Mouse (Mus musculus): ENCODE measurements around the gene Pmf1. TPM values are rescaled to one million over a fixed set of nuclear protein-coding genes. Genes with fewer than 3 reads are reported as not detected.

Gene Pmf1
- polyA plus RNA-seq, 1 experiment from 2014 or later: 56.8 TPM

- H3K4me1 ChIP-seq (replicated peaks): peaks cover 24% of the 10 kb centered on the region
- H3K9me3 ChIP-seq: no peaks in the 10 kb centered on the region
- 92% methylated on average over 11 of the region's 11 CpGs for WGBS
- H3K4me2 ChIP-seq (replicated peaks): no peak overlapping the region
- H3K9ac ChIP-seq (replicated peaks): no peak overlapping the region
- no peak overlapping the region for H3K4me3 ChIP-seq (replicated peaks)
- H3K36me3 ChIP-seq: peaks cover 62% of the 10 kb centered on the region
- no peak overlapping the region for H3K27ac ChIP-seq
- H3K27me3 ChIP-seq: no peaks in the 10 kb centered on the region
- ATAC-seq: no peak
Measured at GRCm38 (mm10) chr3:88412636-88413035, 2.5 kb upstream of the Pmf1 start.

GRCm38 (mm10) chr3:88411681-88412080, 1.6 kb upstream of the Pmf1 start:
- Histone ChIP-seq H3K9ac (replicated peaks) (no peak overlapping the region), H3K4me3 (replicated peaks) (no peak overlapping the region), H3K36me3 (peaks cover 53% of the 10 kb centered on the region), H3K27ac (no peak overlapping the region), H3K9me3 (no peaks in the 10 kb centered on the region), H3K4me1 (replicated peaks) (peaks cover 26% of the 10 kb centered on the region), H3K4me2 (replicated peaks) (no peak overlapping the region), H3K27me3 (no peaks in the 10 kb centered on the region)
- 89% methylated on average over 4 of the region's 4 CpGs for WGBS
- ATAC-seq: no peak

- Histone ChIP-seq H3K4me2 (replicated peaks) (peak overlapping the region; percentile 75), H3K9me3 (no peaks in the 10 kb centered on the region), H3K27ac (peak overlapping the region; percentile 68), H3K4me1 (replicated peaks) (peaks cover 26% of the 10 kb centered on the region), H3K36me3 (peaks cover 42% of the 10 kb centered on the region), H3K9ac (replicated peaks) (peak overlapping the region; percentile 83; the same call in 1 of the 2 replicates), H3K4me3 (replicated peaks) (peak overlapping the region; percentile 71), H3K27me3 (no peaks in the 10 kb centered on the region)
- no peak; the same call in 1 of the 2 replicates for ATAC-seq
- 32% methylated on average over 7 of the region's 7 CpGs for WGBS
Measured at GRCm38 (mm10) chr3:88410645-88411031, 507 bp upstream of the Pmf1 start.

GRCm38 (mm10) chr3:88408953-88409352, 1.2 kb downstream of the Pmf1 start:
- H3K4me2 ChIP-seq (replicated peaks): peak overlapping the region; percentile 75
- no peaks in the 10 kb centered on the region for H3K27me3 ChIP-seq
- peak overlapping the region; percentile 83; the same call in 1 of the 2 replicates for H3K9ac ChIP-seq (replicated peaks)
- H3K4me3 ChIP-seq (replicated peaks): peak overlapping the region; percentile 71
- 58% methylated on average over 5 of the region's 5 CpGs for WGBS
- H3K4me1 ChIP-seq (replicated peaks): peaks cover 26% of the 10 kb centered on the region
- ATAC-seq: no peak
- H3K27ac ChIP-seq: no peak overlapping the region
- peaks cover 26% of the 10 kb centered on the region for H3K36me3 ChIP-seq
- no peaks in the 10 kb centered on the region for H3K9me3 ChIP-seq

GRCm38 (mm10) chr3:88407529-88407928, 2.6 kb downstream of the Pmf1 start:
- H3K27me3 ChIP-seq: no peaks in the 10 kb centered on the region
- no peak overlapping the region for H3K4me3 ChIP-seq (replicated peaks)
- no peaks in the 10 kb centered on the region for H3K9me3 ChIP-seq
- no peak overlapping the region for H3K4me2 ChIP-seq (replicated peaks)
- no peak overlapping the region for H3K27ac ChIP-seq
- no peak for ATAC-seq
- H3K36me3 ChIP-seq: peaks cover 14% of the 10 kb centered on the region
- peaks cover 26% of the 10 kb centered on the region for H3K4me1 ChIP-seq (replicated peaks)
- H3K9ac ChIP-seq (replicated peaks): no peak overlapping the region
- WGBS: 59% methylated on average over 7 of the region's 7 CpGs

GRCm38 (mm10) chr3:88407090-88407489, 3.0 kb downstream of the Pmf1 start:
- Histone ChIP-seq H3K4me1 (replicated peaks) (peaks cover 26% of the 10 kb centered on the region), H3K9me3 (no peaks in the 10 kb centered on the region), H3K36me3 (peaks cover 10% of the 10 kb centered on the region), H3K27ac (no peak overlapping the region), H3K4me3 (replicated peaks) (no peak overlapping the region), H3K9ac (replicated peaks) (no peak overlapping the region), H3K27me3 (no peaks in the 10 kb centered on the region), H3K4me2 (replicated peaks) (no peak overlapping the region)
- 0% methylated on average over 2 of the region's 2 CpGs for WGBS
- ATAC-seq: peak; percentile 26; the same call in 1 of the 2 replicates

- H3K27ac ChIP-seq: no peak overlapping the region
- no peaks in the 10 kb centered on the region for H3K27me3 ChIP-seq
- peaks cover 8% of the 10 kb centered on the region for H3K4me1 ChIP-seq (replicated peaks)
- no peaks in the 10 kb centered on the region for H3K9me3 ChIP-seq
- no peak overlapping the region for H3K4me2 ChIP-seq (replicated peaks)
- H3K36me3 ChIP-seq: peaks cover 4% of the 10 kb centered on the region; the same call in 1 of the 2 replicates
- H3K4me3 ChIP-seq (replicated peaks): no peak overlapping the region
- H3K9ac ChIP-seq (replicated peaks): no peak overlapping the region
- 94% methylated on average over 10 of the region's 10 CpGs for WGBS
- ATAC-seq: no peak
Measured at GRCm38 (mm10) chr3:88403522-88404230, 6.5 kb downstream of the Pmf1 start.

GRCm38 (mm10) chr3:88398666-88399065, 11.5 kb downstream of the Pmf1 start:
- Histone ChIP-seq H3K9me3 (no peaks in the 10 kb centered on the region), H3K4me3 (replicated peaks) (no peak overlapping the region), H3K27me3 (no peaks in the 10 kb centered on the region), H3K9ac (replicated peaks) (no peak overlapping the region), H3K27ac (no peak overlapping the region), H3K4me2 (replicated peaks) (no peak overlapping the region), H3K4me1 (replicated peaks) (no peaks in the 10 kb centered on the region), H3K36me3 (peaks cover 4% of the 10 kb centered on the region; the same call in 1 of the 2 replicates)
- WGBS: 80% methylated on average over 2 of the region's 2 CpGs
- no peak for ATAC-seq

- Histone ChIP-seq H3K4me3 (replicated peaks) (no peak overlapping the region), H3K9me3 (no peaks in the 10 kb centered on the region), H3K27me3 (no peaks in the 10 kb centered on the region), H3K9ac (replicated peaks) (no peak overlapping the region), H3K4me1 (replicated peaks) (no peaks in the 10 kb centered on the region), H3K27ac (no peak overlapping the region), H3K4me2 (replicated peaks) (no peak overlapping the region), H3K36me3 (peaks cover 4% of the 10 kb centered on the region; the same call in 1 of the 2 replicates)
- no peak for ATAC-seq
- 97% methylated on average over 8 of the region's 8 CpGs for WGBS
Measured at GRCm38 (mm10) chr3:88395742-88396141, 14.4 kb downstream of the Pmf1 start.

- Histone ChIP-seq H3K9me3 (no peaks in the 10 kb centered on the region), H3K4me1 (replicated peaks) (no peaks in the 10 kb centered on the region), H3K27me3 (no peaks in the 10 kb centered on the region), H3K4me3 (replicated peaks) (no peak overlapping the region), H3K27ac (no peak overlapping the region), H3K4me2 (replicated peaks) (no peak overlapping the region), H3K36me3 (peaks cover 8% of the 10 kb centered on the region), H3K9ac (replicated peaks) (no peak overlapping the region)
- no peak for ATAC-seq
- WGBS: 95% methylated on average over 6 of the region's 6 CpGs
Measured at GRCm38 (mm10) chr3:88395288-88395687, 14.8 kb downstream of the Pmf1 start.

- H3K4me1 ChIP-seq (replicated peaks): no peaks in the 10 kb centered on the region
- no peaks in the 10 kb centered on the region for H3K27me3 ChIP-seq
- H3K27ac ChIP-seq: no peak overlapping the region
- no peak for ATAC-seq
- H3K9me3 ChIP-seq: no peaks in the 10 kb centered on the region
- 88% methylated on average over 9 of the region's 9 CpGs for WGBS
- no peak overlapping the region for H3K4me3 ChIP-seq (replicated peaks)
- no peak overlapping the region for H3K9ac ChIP-seq (replicated peaks)
- H3K36me3 ChIP-seq: peaks cover 5% of the 10 kb centered on the region
- H3K4me2 ChIP-seq (replicated peaks): no peak overlapping the region
Measured at GRCm38 (mm10) chr3:88393776-88394375, 16.3 kb downstream of the Pmf1 start.

GRCm38 (mm10) chr3:88384364-88384763, 25.8 kb downstream of the Pmf1 start, which contains the start of gene Bglap:
TSS of gene Bglap (minus strand) at chr3:88384464.
- H3K36me3 ChIP-seq: no peaks in the 10 kb centered on the region
- no peaks in the 10 kb centered on the region for H3K9me3 ChIP-seq
- H3K4me2 ChIP-seq (replicated peaks): no peak within 1 kb of the TSS
- H3K27ac ChIP-seq: no peak within 1 kb of the TSS
- WGBS: 84% methylated on average over 5 of the region's 5 CpGs
- H3K4me3 ChIP-seq (replicated peaks): no peak within 1 kb of the TSS
- H3K27me3 ChIP-seq: no peaks in the 10 kb centered on the region
- no peak within 1 kb of the TSS for H3K9ac ChIP-seq (replicated peaks)
- no peak for ATAC-seq
- H3K4me1 ChIP-seq (replicated peaks): peaks cover 7% of the 10 kb centered on the region

Data from midbrain, embryonic 13.5 days (tissue).